22 mouse cellular contexts compared by ENCODE assay signal in the genomic region with DNA sequence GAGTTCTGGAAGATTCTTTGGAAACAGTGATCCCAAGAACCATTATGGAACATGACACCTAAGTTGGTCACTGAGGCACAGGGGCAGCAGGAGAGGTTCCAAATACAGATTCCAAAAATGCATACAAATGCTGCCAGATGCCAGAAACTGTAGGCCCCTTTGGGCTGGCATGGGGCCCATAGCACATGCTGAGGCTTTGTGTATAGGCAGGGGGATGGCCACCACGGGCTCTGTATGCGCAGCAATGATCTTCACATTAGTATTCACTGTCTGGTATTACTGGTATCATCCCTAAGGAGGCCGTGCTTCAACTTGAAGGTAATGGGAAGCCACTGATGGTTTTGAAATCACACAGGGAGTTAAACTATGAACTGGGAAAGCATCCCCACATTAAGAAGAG.
"Had no signal": no experiment of that assay in that cellular context is flagged by ENCODE, and none has a peak within 500 bp of the region (broad histone marks: within the 10 kb centered on the region; RNA-seq: fewer than 3 reads in every experiment).

No protein-coding gene starts in this region.

- H3K4me1 ChIP-seq: limb, embryonic 12.5 days; limb, embryonic 15.5 days; neural tube, embryonic 12.5 days; neural tube, embryonic 15.5 days had no signal

- H3K27me3 ChIP-seq: limb, embryonic 12.5 days; limb, embryonic 15.5 days; neural tube, embryonic 12.5 days; neural tube, embryonic 15.5 days had no signal

- ATAC-seq: intestine, postnatal 0 days; liver, postnatal 0 days; lung, postnatal 0 days had no signal

- H3K36me3 ChIP-seq: limb, embryonic 12.5 days; limb, embryonic 15.5 days had no signal

- H3K27ac ChIP-seq: kidney, postnatal 0 days; layer of hippocampus, adult 2 months; limb, embryonic 12.5 days; limb, embryonic 15.5 days; liver, embryonic 14.5 days; macrophage; neural tube, embryonic 12.5 days; neural tube, embryonic 15.5 days; stomach, postnatal 0 days had no signal

- DNase-seq: kidney, adult 2 months; kidney, postnatal 25 days; layer of hippocampus, adult 9-11 months; liver, postnatal 0 days; lung, embryonic 14.5 days; right cerebral cortex, adult 18-20 months; right cerebral cortex, postnatal 14 days; right cerebral cortex, postnatal 4 days; thymus, adult 2 months; thymus, postnatal 14 days had no signal

- H3K4me2 ChIP-seq: limb, embryonic 12.5 days; limb, embryonic 15.5 days; liver, embryonic 11.5 days; lung, embryonic 14.5 days; neural tube, embryonic 12.5 days; neural tube, embryonic 15.5 days had no signal

- H3K4me3 ChIP-seq: layer of hippocampus, adult 2 months; limb, embryonic 12.5 days; limb, embryonic 15.5 days; neural tube, embryonic 12.5 days; neural tube, embryonic 15.5 days had no signal

- H3K9me3 ChIP-seq: limb, embryonic 12.5 days; limb, embryonic 15.5 days; neural tube, embryonic 12.5 days; neural tube, embryonic 15.5 days had no signal

- H3K9ac ChIP-seq: limb, embryonic 12.5 days; limb, embryonic 15.5 days; liver, embryonic 14.5 days; liver, postnatal 0 days; lung, embryonic 14.5 days; neural tube, embryonic 12.5 days; neural tube, embryonic 15.5 days had no signal
